Mouse (Mus musculus) heart, postnatal 10 days (tissue): ENCODE data around the gene Prdm13. TPM values are rescaled to one million over a fixed set of nuclear protein-coding genes. Genes with fewer than 3 reads are reported as not detected.

Source experiments
- DNase-seq, 2 experiments: peaks; one replicate each; pipeline ENCODE4 v3.0.0; 2021
- intact Hi-C: fragments of 180-260 bp; cut with DNase I; formaldehyde crosslinking; loops from one replicate; pipeline ENCODE4 v1.15.1; 2025
- total RNA-seq, 2 experiments: library from RNA; stranded (reverse); gene quantifications; 2 replicates each; pipeline ENCODE4 v1.2.3; 2021

The Prdm13 gene
- total RNA-seq, 2 experiments from 2014 or later = not detected

DNA sequence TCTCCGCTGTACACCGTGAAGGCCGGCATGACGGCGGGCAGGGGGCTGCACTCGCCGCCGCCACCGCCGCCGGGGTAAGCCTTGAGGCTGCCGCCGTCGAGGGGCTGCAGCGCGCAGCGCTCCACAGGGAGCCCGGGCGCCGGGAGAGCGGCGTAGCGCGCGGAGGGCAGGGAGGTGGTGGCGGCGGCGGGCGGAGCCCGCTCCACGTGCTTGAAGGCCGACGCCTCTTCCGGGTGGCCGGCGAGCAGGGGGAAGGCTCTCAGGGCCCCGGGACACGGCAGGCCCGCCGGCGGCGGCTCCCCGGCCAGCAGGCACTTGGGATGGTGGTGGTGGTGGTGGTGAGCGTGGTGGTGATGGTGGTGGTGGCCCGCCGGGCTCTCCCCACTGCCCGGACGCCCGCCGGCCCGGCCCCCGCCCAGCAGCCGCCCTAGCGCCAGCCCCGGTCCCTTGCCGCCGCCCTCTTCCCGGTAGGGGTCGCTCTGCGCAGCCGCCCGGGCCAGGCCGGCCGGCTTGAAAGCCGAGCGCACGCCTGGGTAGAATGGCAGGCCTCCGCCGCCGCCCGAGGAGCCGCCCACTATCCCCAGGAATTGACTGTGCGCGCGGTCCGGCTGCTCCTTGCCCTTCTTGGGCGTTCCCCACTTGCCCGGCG lies 6.7 kb downstream of the Prdm13 start:
- intact Hi-C loops = no loop called here
- peak in 1 of 2 experiments; percentile 15 for DNase-seq

DNA sequence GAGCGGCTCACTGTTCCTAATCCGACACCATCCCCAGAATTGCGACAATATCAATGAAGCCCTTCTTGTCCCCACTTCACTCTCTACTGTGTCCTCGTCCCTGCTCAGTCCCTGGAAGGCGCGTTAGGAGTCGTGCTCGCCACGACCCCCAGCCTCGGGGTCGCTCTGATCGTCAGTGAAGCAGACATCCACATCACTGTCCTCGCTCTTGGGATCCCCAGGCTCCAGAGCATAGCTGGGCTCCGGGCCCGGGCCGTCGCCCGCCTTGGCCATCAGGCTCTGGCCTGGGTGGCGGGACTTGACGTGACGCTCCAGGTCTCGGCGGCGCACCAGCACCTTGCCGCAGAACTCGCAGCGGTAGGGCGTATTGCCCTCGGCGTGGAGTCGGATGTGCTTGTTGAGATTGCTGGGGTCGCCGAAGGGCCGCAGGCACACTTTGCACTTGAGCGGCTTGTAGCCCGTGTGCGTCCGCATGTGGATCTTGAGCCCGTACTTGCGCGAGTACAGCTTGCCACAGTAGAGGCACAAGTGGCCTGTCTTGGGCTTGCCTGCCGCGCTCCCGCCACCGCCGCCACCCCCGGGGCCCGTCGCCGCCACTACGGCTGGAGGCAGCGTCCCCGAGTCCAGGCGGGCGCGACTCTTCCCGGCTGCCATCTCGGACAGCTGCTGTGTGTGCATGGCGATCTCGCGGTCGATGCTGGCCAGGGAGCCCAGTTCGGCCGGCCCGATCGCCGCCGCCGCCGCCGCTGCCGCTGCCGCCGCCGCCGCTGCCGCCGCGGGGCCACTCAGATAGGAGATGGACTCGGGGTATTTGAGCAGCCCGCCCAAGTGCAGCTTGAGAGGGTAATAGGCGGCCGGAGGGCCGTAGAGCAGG lies 7.4 kb downstream of the Prdm13 start:
- intact Hi-C loops = no loop called here
- no peak for DNase-seq

DNA sequence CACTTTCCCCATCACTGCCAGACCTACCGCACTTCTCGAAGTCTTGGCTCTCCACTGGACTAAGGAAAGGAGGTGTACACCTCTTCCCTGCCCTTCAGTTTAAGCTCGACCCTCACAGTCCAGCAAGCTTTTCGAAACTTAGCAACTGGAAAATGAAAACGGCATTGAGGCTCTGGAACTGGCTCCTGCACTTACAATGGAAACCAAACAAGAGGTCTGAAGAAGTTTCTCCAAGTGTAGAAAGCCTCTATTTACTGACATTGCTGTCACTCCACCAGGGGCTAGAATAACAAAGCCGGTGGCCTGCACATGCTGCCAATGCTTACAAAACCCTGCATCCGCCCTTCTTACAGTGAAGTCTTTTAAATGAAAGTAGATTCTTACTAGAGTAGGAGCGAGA lies 11.1 kb downstream of the Prdm13 start:
- intact Hi-C loops = no loop called here
- DNase-seq = no peak

DNA sequence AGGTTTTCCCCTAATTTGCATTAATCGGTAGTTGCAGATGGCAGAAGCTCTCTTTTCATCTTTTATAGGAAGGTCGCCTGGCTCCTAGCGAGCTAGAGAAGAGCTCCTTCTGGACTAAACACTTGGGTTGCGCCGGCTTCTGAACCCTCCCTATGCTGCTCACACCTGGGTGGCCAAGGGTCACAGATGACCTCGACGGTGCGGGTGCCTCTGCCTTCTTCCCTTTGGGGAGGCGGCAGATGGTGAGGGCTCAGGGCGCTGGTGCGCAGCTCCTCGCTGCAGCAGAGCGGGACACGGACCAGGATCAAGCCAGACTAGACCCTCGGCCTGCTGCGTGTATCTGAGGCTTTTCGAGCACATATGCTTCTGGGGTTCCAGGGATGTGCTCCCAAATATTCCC lies 11.7 kb downstream of the Prdm13 start:
- intact Hi-C loops = no loop called here
- DNase-seq = no peak

DNA sequence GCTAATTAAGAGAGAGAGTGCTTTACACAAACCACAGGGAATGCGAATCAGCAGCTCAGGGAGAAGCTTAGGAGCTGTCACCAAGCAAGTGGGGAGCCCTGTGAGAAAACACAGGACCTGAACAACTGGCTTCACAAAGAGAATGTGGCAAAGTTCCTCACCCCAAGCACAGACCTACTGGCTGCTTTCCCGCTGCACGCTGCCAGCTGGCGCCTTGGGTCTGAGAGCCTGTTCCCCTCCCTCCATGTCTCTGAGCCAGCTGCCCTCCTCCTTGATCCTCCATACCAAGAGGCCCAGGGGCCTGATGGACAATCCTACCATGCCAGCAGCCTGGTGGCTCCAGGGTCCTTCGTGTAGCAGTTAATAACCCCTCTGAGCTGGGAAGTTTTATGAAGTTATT lies 19.8 kb downstream of the Prdm13 start:
- intact Hi-C loops = no loop called here
- DNase-seq = peak; percentile 63 to 66

DNA sequence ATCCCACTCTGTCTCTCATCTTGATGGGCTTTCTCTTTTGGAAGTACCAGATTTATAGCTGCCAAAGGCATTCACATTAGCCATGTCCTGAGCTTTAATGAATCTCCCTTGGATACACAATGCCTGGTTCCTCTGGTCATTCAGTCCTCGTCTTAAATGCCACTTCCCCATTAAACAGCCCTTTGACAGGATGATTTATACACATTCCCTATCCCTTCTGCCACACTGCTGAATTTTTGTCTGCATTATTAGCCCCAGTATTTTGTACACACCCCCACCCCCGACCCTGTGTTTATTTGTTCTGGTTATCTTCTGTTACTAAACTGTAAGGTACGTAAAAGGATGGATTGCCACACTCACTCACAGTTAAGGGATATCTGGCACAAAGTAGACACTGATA lies 27.6 kb downstream of the Prdm13 start:
- no peak for DNase-seq
- intact Hi-C loops = no loop called here

DNA sequence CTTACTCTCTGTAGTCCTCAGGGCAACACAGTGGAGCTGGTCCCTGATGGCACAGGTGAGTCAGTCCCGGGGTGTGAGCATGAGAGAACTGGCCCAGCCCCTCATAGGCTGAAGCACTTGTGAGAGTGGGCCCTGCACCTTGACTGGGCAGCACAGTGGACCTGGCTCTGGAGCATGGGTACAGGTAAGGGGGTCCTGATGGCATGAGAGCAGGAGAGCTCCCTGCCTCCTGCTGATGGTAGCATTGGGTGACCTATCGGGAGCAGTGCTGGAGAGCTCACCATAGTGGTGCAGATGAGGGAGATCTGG lies 56.5 kb downstream of the Prdm13 start:
- intact Hi-C loops = no loop called here
- DNase-seq = no peak

DNA sequence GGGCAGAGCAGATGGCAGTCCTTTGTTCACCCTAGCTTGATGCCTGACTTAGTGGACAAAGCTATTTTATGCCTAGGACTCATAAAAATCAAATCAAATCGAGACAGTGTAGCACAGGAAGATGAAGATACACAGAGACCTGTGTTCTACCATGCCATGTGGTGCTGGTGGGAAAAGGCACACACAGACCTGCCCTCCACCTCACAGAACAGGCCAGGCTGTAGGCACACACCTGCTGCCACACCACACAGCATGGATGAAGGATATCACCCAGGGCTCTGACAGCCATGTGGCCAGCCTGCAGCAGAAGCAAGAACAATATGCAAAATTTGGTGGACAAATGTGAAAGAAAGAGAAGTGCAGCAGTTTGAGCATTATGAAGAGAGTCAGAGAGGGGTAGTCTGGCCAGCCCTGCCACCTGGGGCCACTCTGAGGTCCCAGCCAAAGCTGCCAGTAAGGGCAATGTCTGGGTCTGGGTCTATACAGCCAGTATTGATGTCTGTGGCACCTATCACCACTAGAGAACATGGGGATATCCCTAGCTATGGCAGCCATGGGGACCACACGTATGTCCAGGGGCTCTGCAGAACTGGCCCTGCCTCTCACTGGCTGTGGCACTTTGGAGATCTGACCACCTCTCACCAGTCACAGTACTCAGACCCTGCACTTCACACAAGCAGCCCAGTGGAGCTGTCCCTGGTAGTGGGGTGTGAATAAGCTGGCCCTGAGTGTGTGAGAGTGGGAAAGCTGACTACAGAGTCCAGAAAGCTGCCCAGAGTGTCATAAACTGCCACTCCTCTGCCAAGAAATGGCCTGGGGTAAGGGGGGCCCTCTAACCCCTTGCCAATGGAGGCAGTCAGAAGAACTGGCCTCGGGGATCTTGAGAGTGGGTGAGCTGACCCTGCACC lies 57.1 kb downstream of the Prdm13 start:
- DNase-seq = no peak
- intact Hi-C loops = no loop called here

Other genes starting within 250 kb of the Prdm13 start
- gene Ccnc, start 41.7 kb upstream of the Prdm13 start, total RNA-seq = 10 to 100 TPM; 13.9 to 18.1 TPM
- 10 to 100 TPM; 13.2 to 15.0 TPM for gene Usp45, start 81.2 kb upstream of the Prdm13 start, total RNA-seq
- gene Tstd3, start 81.2 kb upstream of the Prdm13 start, total RNA-seq = 10 to 100 TPM; 12.1 to 13.8 TPM
- 10 to 100 TPM; 49.0 to 52.2 TPM for gene Pnisr, start 161.6 kb upstream of the Prdm13 start, total RNA-seq
- 10 to 100 TPM; 28.4 to 29.0 TPM for gene Coq3, start 193.7 kb upstream of the Prdm13 start, total RNA-seq
- gene Faxc, start 245.4 kb upstream of the Prdm13 start, total RNA-seq = 1 to 10 TPM; 2.3 to 2.5 TPM